Mouse (Mus musculus): Measurements from ENCODE around the gene Krba1. TPM values are rescaled to one million over a fixed set of nuclear protein-coding genes. Genes with fewer than 3 reads are reported as not detected.

The Krba1 gene
- polyA plus RNA-seq, 1 experiment from 2014 or later = 21.1 TPM

DNA sequence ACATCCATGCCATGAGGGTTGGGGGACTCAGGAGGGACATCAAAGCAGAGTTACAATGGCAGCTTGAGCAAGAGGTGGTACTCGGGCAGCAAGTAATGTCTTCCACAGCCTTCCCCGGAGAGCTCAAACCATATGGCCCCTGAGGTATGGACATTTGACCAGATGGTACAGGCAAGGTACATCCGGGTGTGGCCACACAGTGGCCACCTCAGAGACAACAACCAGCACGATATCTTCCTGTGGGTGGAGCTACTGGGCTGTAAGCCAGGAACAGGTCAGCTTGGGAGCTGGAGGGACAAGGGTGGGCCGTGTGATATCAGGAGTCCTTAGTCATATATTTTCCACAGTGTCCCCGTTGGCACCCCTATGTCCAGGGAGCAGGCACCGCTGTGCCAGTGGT, 72.1 kb downstream of the Krba1 start:
- Histone ChIP-seq H3K27me3 (no peaks in the 10 kb centered on the region), H3K4me3 (no peak overlapping the region), H3K4me1 (no peaks in the 10 kb centered on the region), H3K9me3 (replicated peaks) (no peaks in the 10 kb centered on the region), H3K9ac (no peak overlapping the region), H3K27ac (no peak overlapping the region), H3K36me3 (ENCODE audit: poor library complexity, severe bottlenecking) (no peaks in the 10 kb centered on the region), H3K4me2 (no peak overlapping the region)
- WGBS = 84% methylated on average over 7 of the region's 7 CpGs
- ATAC-seq = no peak

Small RNAs within 50 kb of the gene (microRNA-seq; reads per million reads assigned to microRNA genes)
- gene Gm24325 = not detected

Other genes with a start within 250 kb of the Krba1 start
- gene Zfp467, start 50.2 kb downstream of the Krba1 start, polyA plus RNA-seq (2015; fragmentation: Nextera tagmentation; extraction: Ambion mirVana) = 23.9 and 25.6 TPM in 2 replicates
- gene Sspo, start 52.6 kb downstream of the Krba1 start, polyA plus RNA-seq (2015; fragmentation: Nextera tagmentation; extraction: Ambion mirVana) = 0.24 and 0.25 TPM in 2 replicates
- 122 and 137 TPM in 2 replicates for gene Atp6v0e2, start 142.0 kb downstream of the Krba1 start, polyA plus RNA-seq (2015; fragmentation: Nextera tagmentation; extraction: Ambion mirVana)
- gene Lrrc61, start 159.2 kb downstream of the Krba1 start, polyA plus RNA-seq (2015; fragmentation: Nextera tagmentation; extraction: Ambion mirVana) = 12.5 and 13.4 TPM in 2 replicates
- gene Rarres2, start 177.2 kb downstream of the Krba1 start, polyA plus RNA-seq (2015; fragmentation: Nextera tagmentation; extraction: Ambion mirVana) = 1.8 and 2.5 TPM in 2 replicates
- gene Gm45021, start 194.0 kb downstream of the Krba1 start, polyA plus RNA-seq (2015; fragmentation: Nextera tagmentation; extraction: Ambion mirVana) = not detected in 2 replicates
- gene Repin1, start 198.3 kb downstream of the Krba1 start, polyA plus RNA-seq (2015; fragmentation: Nextera tagmentation; extraction: Ambion mirVana) = 35.8 and 38.8 TPM in 2 replicates
- 1.7 TPM in 1 of 2 replicates, not detected in the other for gene Gm44965, start 198.4 kb downstream of the Krba1 start, polyA plus RNA-seq (2015; fragmentation: Nextera tagmentation; extraction: Ambion mirVana)
- gene Zfp775, start 206.5 kb downstream of the Krba1 start, polyA plus RNA-seq (2015; fragmentation: Nextera tagmentation; extraction: Ambion mirVana) = 13.4 and 13.8 TPM in 2 replicates
- gene AI854703, start 231.2 kb downstream of the Krba1 start, polyA plus RNA-seq (2015; fragmentation: Nextera tagmentation; extraction: Ambion mirVana) = 3.1 and 5.4 TPM in 2 replicates

Data from forebrain, embryonic 13.5 days (tissue).